Mouse (Mus musculus) adipocyte (in vitro differentiated cells): ENCODE results near the gene B4galt5.

Experiments
- DNase-seq: peaks from one replicate; pipeline ENCODE4 v3.0.0-alpha.2; 2016; ENCODE audit warnings: low spot score

Gene B4galt5

GRCm38 (mm10) chr2:167331432-167331921 is 17.5 kb downstream of the B4galt5 start:
- DNase-seq = peak; percentile 48

- DNase-seq = no peak
These were observed 18.4 kb downstream of the B4galt5 start for GRCm38 (mm10) chr2:167330581-167330980.

GRCm38 (mm10) chr2:167329478-167330262 is 19.3 kb downstream of the B4galt5 start:
- DNase-seq = peak; percentile 40

GRCm38 (mm10) chr2:167328340-167328739 is 20.6 kb downstream of the B4galt5 start:
- DNase-seq = peak; percentile 70

GRCm38 (mm10) chr2:167326582-167326981 is 22.4 kb downstream of the B4galt5 start:
- no peak for DNase-seq

GRCm38 (mm10) chr2:167324151-167324930 is 24.6 kb downstream of the B4galt5 start:
- DNase-seq = no peak

GRCm38 (mm10) chr2:167323116-167323515 is 25.9 kb downstream of the B4galt5 start:
- DNase-seq = peak; percentile 79

- no peak for DNase-seq
These were observed 27.6 kb downstream of the B4galt5 start for GRCm38 (mm10) chr2:167321372-167321771.

GRCm38 (mm10) chr2:167318981-167319380 is 30.0 kb downstream of the B4galt5 start:
- peak; percentile 60 for DNase-seq

- DNase-seq = peak; percentile 50
These were observed 32.2 kb downstream of the B4galt5 start for GRCm38 (mm10) chr2:167316724-167317187.

GRCm38 (mm10) chr2:167314491-167314890 is 34.5 kb downstream of the B4galt5 start:
- no peak for DNase-seq

- peak; percentile 92 for DNase-seq
These were observed 35.3 kb downstream of the B4galt5 start for GRCm38 (mm10) chr2:167313501-167314326.

- peak; percentile 54 for DNase-seq
These were observed 38.9 kb downstream of the B4galt5 start for GRCm38 (mm10) chr2:167310121-167310520.

- DNase-seq = no peak
These were observed 39.7 kb downstream of the B4galt5 start for GRCm38 (mm10) chr2:167309286-167309685.

GRCm38 (mm10) chr2:167307716-167308115 is 41.3 kb downstream of the B4galt5 start:
- DNase-seq = no peak

- DNase-seq = no peak
These were observed 42.1 kb downstream of the B4galt5 start for GRCm38 (mm10) chr2:167306626-167307541.

- DNase-seq = no peak
These were observed 42.7 kb downstream of the B4galt5 start for GRCm38 (mm10) chr2:167306273-167306594.

GRCm38 (mm10) chr2:167305382-167306272 is 43.4 kb downstream of the B4galt5 start:
- no peak for DNase-seq

GRCm38 (mm10) chr2:167304651-167305381 is 44.2 kb downstream of the B4galt5 start:
- no peak for DNase-seq
